Mouse (Mus musculus): ENCODE data around the gene Lrp4.

Lrp4 gene

GRCm38 (mm10) chr2:91453231-91454075 is 3.9 kb upstream of the Lrp4 start:
- no peak for DNase-seq (ENCODE audit: low spot score in 2 of 2)

- no peak for DNase-seq (ENCODE audit: low spot score in 2 of 2)
These were observed 2.9 kb upstream of the Lrp4 start for GRCm38 (mm10) chr2:91454434-91454833.

GRCm38 (mm10) chr2:91455826-91456225 is 1.5 kb upstream of the Lrp4 start:
- no peak for DNase-seq (ENCODE audit: low spot score in 2 of 2)

- no peak for DNase-seq (ENCODE audit: low spot score in 2 of 2)
These were observed 715 bp upstream of the Lrp4 start for GRCm38 (mm10) chr2:91456491-91457100.

GRCm38 (mm10) chr2:91457656-91458251 is 443 bp downstream of the Lrp4 start:
- no peak for DNase-seq (ENCODE audit: low spot score in 2 of 2)

GRCm38 (mm10) chr2:91458252-91458672 is 951 bp downstream of the Lrp4 start:
- DNase-seq (ENCODE audit: low spot score in 2 of 2), result no peak

GRCm38 (mm10) chr2:91458673-91459391 is 1.5 kb downstream of the Lrp4 start:
- no peak for DNase-seq (ENCODE audit: low spot score in 2 of 2)

GRCm38 (mm10) chr2:91460076-91460475 is 2.8 kb downstream of the Lrp4 start:
- DNase-seq (ENCODE audit: low spot score in 2 of 2), result no peak

- no peak for DNase-seq (ENCODE audit: low spot score in 2 of 2)
These were observed 3.5 kb downstream of the Lrp4 start for GRCm38 (mm10) chr2:91460771-91461170.

GRCm38 (mm10) chr2:91461341-91461740 is 4.0 kb downstream of the Lrp4 start:
- DNase-seq (ENCODE audit: low spot score in 2 of 2), result no peak

GRCm38 (mm10) chr2:91462196-91462595 is 4.9 kb downstream of the Lrp4 start:
- DNase-seq (ENCODE audit: low spot score in 2 of 2), result no peak

GRCm38 (mm10) chr2:91462681-91463080 is 5.4 kb downstream of the Lrp4 start:
- no peak for DNase-seq (ENCODE audit: low spot score in 2 of 2)

- DNase-seq (ENCODE audit: low spot score in 2 of 2), result no peak
These were observed 8.6 kb downstream of the Lrp4 start for GRCm38 (mm10) chr2:91465934-91466333.

- no peak for DNase-seq (ENCODE audit: low spot score in 2 of 2)
These were observed 10.3 kb downstream of the Lrp4 start for GRCm38 (mm10) chr2:91467613-91468012.

- DNase-seq (ENCODE audit: low spot score in 2 of 2), result no peak
These were observed 12.8 kb downstream of the Lrp4 start for GRCm38 (mm10) chr2:91470055-91470647.

GRCm38 (mm10) chr2:91474358-91474757 is 17.0 kb downstream of the Lrp4 start:
- DNase-seq (ENCODE audit: low spot score in 2 of 2), result no peak

GRCm38 (mm10) chr2:91475791-91476190 is 18.5 kb downstream of the Lrp4 start:
- DNase-seq (ENCODE audit: low spot score in 2 of 2), result no peak

GRCm38 (mm10) chr2:91476251-91476661 is 18.9 kb downstream of the Lrp4 start:
- DNase-seq (ENCODE audit: low spot score in 2 of 2), result no peak

- DNase-seq (ENCODE audit: low spot score in 2 of 2), result no peak
These were observed 19.5 kb downstream of the Lrp4 start for GRCm38 (mm10) chr2:91476841-91477240.

- DNase-seq (ENCODE audit: low spot score in 2 of 2), result no peak
These were observed 23.1 kb downstream of the Lrp4 start for GRCm38 (mm10) chr2:91480399-91480801.

GRCm38 (mm10) chr2:91480805-91481514 is 23.6 kb downstream of the Lrp4 start:
- peak in 1 of 2 experiments; percentile 38 for DNase-seq (ENCODE audit: low spot score in 2 of 2)

Measured in thymus, postnatal 10 days (tissue).